Mouse (Mus musculus) left cerebral cortex, adult 11 months (tissue): ENCODE measurements around the gene Cpxm2.

Source experiments
- DNase-seq: peaks from one replicate; pipeline ENCODE4 v3.0.0; 2022; ENCODE audit warnings: low spot score

The Cpxm2 gene

DNA sequence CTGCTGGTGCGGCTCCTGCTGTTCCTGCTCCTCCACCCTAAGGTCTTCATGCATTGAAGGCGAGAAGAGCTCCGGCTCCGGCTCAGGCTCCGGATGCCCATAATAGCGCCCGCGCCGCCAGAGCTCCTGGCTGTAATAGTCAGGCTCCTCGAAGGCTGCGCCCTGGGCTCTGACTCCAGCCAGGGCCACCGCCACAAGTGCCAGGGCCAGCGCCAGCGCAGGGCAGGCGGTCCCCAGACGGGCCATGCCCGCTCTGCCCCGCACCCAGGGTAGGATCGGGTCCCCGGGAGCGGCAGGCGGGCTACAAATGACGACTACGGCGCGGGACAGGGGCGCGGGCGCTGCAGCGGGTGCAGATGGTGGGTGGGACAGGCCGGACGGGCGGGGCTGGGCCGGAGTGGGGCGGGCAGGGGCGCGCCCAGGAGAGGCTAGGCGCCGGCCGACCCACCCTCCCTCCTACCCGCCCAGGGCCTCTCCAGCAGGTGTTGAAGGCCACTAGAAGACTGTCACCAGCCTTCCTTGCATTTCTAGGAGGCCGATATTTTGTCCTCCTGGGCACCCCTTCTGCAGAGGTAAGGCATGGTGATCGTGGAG lies at the start of gene Cpxm2:
Gene Cpxm2, minus strand, starts transcription at position 372 of the 594 bp plus-strand sequence.
- DNase-seq = no peak

DNA sequence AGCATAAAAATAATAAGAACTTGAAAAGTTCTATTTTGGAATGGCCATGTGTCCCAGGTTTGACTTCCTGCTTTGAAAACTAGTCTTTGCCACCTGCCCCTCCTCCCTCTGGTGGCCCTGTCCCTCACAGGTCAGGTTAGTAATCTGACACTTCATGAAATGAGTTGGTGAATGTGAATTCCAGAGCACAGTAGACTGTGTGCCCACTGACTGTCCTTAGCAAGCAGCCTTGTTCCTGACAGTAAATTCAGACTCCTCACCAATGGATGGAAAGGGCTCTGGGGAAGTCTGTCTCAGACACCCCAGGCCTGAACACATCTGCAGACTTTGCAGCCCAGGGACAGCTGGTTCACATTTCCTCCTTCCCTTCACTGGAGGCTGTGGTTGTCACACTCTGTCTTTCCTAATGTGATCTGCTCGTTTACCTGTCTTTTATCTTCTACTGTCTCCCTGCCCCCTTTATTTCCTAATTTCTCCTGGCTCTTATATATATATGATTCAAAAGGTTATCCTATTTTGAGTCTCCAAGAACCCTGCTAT lies 49.6 kb upstream of the Cpxm2 start:
- no peak for DNase-seq

DNA sequence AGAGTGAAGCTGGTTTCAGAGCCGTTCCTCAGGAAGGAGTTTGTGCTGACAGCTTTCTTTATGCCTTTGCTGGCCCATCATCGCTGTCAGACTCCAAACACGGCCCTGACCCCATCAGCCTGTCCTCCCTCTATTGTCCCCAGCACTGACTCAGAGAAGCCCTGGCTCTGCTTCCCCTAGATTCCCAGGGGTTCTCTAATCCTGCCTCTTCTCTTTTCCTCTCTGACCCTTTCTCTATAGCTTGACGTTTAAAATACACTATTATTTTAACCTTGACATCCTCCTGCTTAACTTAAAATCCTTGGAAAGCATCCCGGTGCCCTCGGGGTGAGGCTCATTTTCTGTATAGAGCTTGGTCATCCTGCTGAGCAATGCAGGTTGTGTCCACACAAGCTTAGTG lies 45.1 kb upstream of the Cpxm2 start:
- DNase-seq = no peak

DNA sequence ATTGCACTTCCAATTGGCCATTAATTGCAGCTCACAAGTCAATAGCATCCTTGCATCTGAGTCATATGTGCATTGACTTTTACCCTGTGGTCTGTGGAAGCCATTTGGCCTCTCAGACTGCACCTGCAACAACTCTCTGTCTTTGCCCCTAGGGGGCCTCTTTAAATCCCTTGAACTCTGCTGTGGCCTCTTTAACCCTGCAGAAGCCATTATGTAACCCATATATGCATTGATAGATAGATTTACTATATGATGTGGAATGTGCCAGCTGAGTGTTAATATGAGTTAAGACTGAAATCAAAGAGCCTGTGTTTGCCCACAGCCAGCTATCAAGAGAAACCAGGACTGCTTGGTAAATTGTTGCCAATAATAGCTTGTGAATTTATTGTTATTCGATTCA lies 44.3 kb upstream of the Cpxm2 start:
- DNase-seq = no peak

DNA sequence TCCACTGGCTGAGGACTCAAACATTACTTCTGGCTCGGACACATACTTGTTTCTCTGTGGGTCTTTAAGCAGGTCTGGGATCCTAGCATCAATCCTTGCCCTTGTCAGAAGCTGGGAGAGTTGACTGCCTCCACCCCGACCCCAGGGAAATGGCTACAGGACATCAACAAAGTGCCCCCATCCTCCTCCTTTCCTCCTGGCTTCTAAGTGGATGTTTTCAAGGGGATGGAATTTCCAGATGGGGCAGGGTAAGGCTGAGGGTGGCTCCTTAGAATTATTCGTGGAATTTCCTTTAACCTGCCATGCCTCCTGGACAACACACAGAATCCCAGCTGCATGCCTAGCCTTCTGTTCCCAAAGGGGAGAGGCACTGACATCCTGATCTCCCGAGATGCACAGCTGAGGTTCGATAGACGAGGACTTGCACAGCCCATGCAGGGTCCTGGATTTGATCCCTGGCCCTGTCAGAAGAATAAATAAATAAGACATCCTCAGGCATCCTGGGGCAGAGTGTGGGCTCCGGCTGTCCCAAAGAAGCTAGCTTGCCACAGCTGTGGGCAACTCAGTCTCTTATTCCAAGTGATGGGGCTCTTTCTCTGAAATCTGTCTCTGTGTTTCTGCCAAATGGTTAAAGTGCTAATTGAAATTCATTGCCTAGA lies 43.4 kb upstream of the Cpxm2 start:
- DNase-seq = no peak

DNA sequence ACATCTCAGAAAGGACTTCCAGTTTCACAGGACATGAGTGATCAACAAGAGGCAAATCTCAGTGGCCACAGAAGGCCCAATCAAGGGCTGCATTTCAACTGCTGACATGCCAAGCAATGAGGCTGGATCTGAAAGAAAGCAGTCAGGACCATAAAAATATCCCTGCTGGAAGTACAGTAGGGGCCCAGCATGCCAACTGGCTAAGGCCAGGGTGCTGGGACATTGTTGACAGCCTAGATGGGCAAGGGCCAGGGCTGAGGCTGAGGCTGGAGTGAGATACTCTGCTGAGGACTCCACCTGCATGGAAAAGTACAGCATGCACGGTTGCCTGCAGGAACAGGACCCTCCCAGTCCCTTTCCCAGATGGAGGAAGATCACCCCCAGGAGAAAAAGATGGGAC lies 42.0 kb upstream of the Cpxm2 start:
- no peak for DNase-seq

DNA sequence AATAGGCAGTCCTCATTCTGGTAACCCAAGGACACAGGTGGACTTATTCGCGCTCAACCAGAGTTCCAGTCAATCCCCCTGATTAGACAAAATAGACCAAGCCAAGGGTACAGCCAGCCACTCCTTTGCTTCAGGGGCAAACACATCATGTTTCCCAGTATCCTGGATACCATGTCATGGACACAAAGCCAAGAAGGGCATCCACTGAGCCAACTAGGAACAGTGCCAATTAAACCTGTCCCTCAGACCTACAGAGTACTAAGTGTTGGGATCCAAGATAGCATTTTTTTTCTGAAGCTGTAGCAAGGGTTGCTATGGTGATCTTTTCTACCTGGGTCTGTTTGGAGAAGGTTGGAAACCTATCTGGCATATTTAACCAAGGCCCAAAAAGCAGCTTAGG lies 39.1 kb upstream of the Cpxm2 start:
- DNase-seq = no peak

DNA sequence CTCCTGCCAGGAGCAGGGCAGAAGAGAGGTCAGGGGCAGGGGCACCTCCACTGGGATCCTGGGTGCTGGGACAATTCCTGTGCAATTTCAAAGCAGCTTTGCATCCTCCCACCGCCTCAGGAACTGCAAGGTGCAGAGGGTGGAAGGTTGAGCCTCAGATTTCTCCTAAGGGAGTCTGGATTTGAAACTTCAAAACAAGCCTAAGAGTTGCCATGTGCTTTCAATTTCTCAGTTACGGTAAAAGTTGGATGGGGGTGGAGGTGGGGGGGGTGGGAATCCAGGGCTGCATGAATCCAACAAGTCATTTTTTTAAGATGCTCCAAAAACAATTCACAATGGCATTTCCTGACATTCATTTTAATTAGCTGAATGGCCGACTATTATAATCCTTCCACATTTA lies 32.9 kb upstream of the Cpxm2 start:
- no peak for DNase-seq

DNA sequence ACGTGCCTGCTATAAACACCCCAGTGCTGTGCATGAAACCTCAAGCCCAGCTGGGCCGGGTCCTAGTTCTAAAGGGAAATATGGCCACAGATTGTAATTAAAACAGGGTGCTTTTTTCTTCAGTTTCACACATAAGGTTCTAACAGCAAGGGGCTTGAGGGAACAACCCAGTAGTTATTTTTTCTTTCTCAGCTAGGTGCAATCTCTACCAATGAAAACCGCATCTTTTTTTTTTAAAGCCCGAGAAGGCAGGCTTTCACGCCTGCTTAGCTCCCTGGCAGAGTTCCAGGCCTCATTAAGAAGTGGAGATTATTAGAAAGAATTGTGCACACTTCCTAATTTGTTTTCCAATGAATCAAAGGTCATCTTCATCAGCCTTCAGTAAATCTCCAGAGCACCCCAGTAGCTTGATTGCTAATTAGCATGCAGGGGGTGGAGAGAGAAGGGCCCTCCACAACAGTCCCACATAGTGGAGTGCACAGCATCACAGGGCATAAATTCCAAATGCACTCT lies 29.4 kb upstream of the Cpxm2 start:
- DNase-seq = no peak

DNA sequence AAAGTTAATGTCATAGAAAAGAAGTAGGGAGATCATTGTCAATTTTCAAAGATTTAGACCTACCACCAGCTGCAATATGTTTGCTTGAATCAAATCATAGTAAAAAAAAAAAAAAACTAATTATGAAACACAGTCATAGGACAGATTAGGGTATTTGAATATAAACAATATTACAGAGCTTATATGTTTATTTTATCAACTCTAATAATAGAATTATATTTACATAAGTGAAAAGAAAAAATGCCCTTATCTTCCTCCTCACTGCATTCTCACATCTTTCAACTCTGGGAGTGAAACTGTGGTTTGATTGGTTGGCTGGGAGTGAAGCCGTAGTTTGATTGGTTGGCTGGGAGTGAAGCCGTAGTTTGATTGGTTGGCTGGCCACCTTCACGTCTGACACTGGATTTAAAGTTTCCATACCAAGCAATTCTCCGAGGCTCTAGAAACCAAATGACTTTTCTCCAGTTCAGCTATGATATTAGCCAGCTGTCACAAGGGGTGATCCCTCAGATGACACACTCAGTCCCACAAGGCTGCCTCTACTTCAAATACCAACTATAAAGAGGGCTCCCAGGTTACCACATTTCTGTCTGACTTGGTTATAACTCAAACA lies 27.2 kb upstream of the Cpxm2 start:
- no peak for DNase-seq

DNA sequence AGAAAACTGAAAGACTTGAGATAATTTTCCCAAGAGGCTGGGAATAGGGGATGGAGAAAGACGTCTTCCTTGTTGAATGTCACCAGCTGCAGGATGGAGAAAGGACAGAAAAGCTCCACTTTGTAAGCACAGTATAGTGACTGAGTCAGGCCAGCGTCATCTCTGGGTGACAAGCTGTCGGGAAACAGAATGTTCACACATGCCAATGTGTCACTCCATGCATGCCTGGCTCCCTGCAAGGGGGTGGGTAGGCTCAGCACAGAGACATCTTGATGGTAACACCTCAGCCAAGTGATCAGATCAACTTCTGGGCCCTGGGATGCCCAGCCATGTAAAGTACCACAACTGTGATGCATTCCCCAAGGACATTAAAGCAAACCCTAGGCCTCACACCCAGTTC lies 26.5 kb upstream of the Cpxm2 start:
- DNase-seq = no peak

DNA sequence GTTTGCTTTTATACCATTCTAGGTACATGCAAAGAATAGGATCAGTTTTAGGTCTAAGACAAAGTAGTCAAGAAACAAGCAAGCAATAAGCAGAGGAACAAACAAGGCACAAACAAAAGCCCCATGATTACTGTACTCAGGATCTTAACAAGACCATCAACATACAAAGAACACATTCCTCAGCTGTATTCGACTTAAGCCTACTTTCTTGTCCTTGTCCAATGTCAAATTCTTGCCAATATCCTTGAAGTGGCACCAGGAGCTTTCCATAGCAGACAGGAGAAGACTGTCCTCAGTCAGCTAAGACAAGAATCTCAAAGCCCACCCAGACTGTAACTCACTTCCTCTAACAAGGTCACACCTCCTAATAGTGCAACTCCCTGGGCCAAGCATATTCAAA lies 24.5 kb upstream of the Cpxm2 start:
- no peak for DNase-seq

DNA sequence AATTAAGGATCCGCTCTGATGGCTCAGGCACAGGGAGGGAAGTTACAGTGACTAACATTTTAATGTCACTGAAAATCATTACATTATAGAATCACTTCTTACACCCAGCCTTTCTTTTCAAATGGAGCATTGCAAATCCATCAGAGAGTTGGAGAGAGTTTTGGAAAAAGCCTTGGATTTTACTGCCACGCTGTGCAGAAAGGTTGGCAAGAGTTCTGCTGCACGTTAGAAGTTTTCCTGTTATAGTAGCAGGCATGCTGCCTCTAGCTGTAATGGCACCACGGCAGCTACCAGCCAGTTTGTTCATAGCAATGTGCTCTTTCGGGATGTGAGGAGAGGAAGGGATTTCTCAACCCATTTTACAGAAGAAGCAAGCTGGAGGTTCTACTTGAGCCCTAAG lies 20.2 kb upstream of the Cpxm2 start:
- DNase-seq = no peak

DNA sequence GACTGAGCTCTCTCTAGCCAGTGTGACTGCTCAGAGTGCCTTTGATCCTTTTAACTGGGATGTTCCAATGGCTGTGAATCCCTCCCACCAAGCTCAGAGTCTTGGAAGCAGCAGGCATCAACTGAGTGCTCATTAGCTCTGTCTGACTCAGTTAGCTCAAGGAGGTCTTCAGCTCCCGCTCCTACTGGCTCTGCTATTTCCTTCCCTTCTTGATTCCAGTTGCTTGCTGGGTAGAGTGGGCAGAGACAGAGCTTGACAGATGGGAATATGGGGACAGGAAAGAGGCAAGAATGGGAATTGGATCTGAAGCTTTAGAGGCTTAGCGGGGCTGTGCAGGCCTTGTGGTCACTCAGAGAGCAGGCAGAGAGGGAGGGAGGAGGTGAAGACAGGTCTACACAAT lies 19.8 kb upstream of the Cpxm2 start:
- no peak for DNase-seq

DNA sequence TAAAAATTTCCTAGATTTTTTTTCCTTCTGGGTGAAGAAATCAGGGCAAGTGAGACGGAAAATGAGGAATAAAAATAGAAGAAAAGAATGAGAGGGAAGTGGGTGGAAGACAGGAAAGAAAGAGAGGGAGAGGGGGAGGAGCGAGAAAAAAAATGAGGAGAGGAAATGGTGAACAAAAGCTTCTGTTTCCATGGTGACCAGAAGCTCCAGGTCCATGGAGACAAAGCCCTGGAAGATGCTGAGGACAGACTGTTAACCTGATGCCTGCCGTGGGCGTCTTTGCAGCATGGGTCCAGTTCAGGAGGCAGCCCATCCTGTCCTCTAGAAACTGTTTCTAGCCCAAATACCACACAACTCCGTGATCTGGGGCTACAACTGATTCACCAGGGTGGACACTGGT lies 17.7 kb upstream of the Cpxm2 start:
- no peak for DNase-seq

DNA sequence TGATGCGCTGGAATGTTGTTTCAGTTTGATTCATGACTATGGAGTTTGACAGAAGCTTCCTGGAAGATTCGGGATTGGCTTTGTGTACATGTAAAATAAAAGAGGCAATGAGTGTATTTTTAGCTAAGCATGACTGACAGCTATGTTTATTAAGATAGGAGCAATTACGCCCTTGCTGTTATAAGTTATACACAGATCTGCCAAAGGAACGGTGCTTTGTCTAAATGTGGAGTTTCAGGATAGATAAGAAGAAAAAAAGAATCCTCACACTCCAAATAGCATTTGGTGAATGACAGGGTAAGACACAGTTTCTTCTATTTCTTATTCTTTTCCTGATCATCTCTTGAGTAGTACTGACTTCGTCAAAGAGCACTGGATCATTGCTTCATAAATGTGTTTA lies 17.2 kb upstream of the Cpxm2 start:
- no peak for DNase-seq

DNA sequence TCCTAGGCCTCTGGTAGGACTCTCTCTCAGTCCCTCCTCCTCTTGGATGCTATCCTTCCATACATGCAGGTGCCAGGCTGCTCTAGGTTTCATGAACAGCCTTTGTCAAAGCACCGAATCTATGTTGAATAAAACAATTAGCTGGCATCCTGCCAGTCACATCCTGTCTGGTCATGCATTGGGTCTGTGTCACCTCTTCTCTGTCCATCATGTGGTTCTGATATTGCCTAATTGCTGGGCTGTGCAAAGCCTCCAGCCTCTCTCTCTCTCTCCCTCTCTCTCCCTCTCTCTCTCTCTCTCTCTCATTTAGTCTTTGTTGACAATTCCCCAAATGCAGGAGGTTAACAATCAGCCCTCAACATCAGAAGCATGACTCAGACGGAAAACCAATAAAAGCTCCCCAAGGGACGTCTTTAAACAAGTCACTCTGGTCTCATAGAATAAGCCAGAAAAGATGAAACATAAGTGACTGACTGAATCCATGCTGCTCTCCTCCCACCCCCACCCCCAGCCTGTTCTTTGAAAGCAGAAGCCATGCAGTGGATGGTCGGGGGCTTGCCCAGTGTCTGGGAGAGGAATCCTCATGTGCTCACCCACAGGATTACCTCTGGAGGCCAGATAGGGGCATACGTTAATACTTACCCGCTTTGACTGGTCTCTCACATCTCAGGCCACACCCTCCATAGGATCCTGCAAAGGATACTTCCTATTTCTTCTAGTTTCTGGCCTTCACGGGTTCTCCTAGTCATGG lies 15.1 kb upstream of the Cpxm2 start:
- DNase-seq = no peak

DNA sequence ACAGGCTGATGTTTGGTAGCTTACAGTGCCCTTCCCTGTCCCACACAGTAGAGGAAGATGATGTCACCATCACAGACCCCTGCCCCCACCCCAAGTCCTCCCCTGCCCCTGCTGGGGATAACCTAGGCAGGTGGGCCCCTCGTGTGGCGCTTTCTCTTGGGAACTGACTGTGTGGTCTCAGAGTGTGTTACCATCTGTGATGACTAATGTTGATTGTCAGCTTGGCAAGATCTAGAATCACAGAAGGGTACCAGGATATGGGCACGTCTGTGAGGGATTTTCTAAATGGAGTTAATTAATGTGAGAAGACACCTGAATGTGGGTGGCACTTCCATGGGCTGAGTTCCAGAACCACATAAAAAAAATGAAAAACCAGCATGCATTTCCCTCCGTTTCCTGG lies 12.7 kb upstream of the Cpxm2 start:
- no peak for DNase-seq

DNA sequence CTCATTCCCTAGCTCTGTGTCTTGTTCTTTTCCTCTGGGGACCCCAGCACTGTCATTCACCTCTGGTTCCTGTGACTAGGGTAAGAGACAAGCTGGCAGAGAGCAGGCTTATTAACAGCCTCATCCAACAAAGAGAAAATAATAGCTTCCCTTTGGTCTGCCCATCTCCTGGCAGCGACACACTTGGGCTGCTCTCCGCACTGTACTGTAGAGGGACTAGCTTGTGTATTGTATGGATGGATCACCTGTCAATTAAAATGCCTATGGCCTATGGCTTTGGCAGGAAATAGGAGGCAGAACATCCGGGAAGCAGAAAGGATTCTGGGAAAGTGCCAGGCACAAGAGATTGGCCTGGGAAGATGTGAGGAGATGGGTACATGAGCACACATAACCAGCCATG lies 7.7 kb upstream of the Cpxm2 start:
- no peak for DNase-seq

DNA sequence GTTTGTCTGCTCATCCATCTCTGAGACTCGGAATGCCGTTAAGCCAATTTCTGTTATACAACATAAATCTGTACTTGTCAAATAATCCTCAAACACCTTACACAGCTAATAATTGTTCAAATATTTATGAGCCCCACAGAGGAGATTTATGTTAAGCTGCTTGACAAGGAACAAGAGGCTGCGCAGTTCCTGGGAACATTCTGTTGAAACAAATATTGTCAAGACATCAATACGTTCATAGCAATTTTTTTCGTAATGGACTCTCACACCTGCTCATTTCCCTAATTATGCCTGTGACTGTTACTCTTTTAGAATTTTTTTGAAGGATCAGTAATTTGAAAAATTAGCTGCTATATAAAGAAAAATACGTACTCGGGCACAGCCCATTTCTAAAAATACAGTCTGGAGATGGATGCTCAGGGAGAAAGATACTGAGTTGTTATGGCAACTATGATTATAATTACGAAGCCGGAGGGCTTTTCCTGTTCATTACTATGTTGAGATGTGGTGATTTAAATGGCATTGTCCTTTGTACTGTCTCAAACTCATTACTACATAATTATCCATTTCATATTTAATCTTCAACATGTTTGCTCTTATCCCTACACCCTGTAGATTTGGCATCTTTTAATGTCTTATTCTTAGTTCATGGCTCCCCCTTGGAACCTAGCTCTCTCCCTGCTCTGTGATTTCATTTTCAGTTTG lies 3.9 kb upstream of the Cpxm2 start:
- no peak for DNase-seq

DNA sequence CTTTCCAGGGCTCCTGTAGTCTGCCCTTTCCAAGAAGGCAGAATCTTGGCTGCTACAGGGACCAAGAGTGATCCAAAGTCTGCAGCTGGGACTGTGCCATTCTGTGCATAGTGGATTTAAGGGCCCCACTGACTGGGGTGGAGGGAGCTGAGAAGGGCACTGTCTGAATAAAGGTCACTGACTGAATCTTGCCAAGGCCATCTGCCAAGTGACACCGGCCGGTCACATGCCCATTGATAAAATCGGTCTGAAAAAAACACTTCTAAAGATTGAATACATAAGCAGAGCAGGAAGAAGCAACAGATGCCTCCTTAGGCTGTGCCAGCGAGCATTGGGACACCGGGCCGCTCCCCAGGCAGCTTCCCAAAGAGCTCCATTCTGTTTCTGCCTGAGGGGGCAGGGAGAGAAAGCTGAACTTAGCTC lies 803 bp downstream of the Cpxm2 start:
- no peak for DNase-seq

DNA sequence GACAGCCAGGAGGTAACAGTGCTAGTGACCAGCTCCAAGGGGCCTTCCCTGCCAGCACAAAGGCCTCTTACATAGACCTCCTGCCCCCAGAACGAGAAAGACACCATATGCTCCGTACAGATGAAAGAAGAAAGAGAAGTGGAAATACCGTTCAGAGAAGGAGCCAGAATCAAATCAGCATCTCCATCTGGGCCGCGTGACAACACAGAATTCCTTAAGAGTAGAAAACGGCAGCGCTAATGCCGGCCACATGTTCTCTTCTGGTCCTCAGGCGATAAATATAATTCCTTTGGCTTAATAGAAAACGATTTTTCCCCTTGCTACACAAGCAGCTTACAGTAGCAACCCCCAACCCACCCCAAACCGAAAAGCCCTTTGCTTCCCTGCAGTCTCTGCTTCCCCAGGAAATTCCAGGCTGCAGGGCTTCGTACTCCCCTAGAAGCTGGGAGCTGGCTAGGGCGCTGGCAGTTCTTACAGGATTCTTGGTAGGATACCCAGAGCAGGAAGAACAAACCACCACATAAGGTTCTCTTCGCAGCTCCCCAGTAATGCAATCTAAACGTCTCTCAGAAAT lies 9.2 kb downstream of the Cpxm2 start:
- no peak for DNase-seq
